Mouse (Mus musculus) spleen, adult 2 months (tissue): ENCODE data around the gene Arid1b. TPM values are rescaled to one million over a fixed set of nuclear protein-coding genes. Genes with fewer than 3 reads are reported as not detected.

Experiments used
- DNase-seq, 2 experiments: peaks; one replicate each; pipeline versions ENCODE4 v3.0.0 to v3.0.0-alpha.2; 2012 to 2021; ENCODE audit warnings: low spot score in 2 of 2, low read depth in 1 of 2
- H3K27ac ChIP-seq: fragments of 200-500 bp; 2 replicates; pipeline ENCODE4 v1.5.1; 2012; ENCODE audit warnings: low read length, inconsistent platforms; ENCODE audit not compliant: insufficient read depth
- H3K27me3 ChIP-seq: fragments of 200-500 bp; 2 replicates; pipeline ENCODE4 v1.6.1; 2012; ENCODE audit warnings: mild to moderate bottlenecking, moderate library complexity, low read length, inconsistent platforms; ENCODE audit not compliant: control insufficient read depth, insufficient read depth
- H3K36me3 ChIP-seq: fragments of 200-500 bp; 2 replicates; pipeline ENCODE4 v1.6.1; 2012; ENCODE audit warnings: mild to moderate bottlenecking, low read length, inconsistent platforms; ENCODE audit not compliant: control insufficient read depth, insufficient read depth
- H3K4me1 ChIP-seq: fragments of 200-500 bp; 2 replicates; pipeline ENCODE4 v1.6.1; 2011; ENCODE audit warnings: inconsistent platforms; ENCODE audit not compliant: control insufficient read depth, insufficient read depth, insufficient read length
- H3K4me3 ChIP-seq: fragments of 200-500 bp; 2 replicates; pipeline ENCODE4 v1.5.1; 2011; ENCODE audit warnings: mild to moderate bottlenecking, inconsistent platforms; ENCODE audit not compliant: insufficient read depth, insufficient read length; ENCODE audit errors: extremely low read depth
- CTCF ChIP-seq: fragments of 200-500 bp; IDR thresholded peaks from 2 replicates; pipeline ENCODE4 v1.5.1; 2011; ENCODE audit warnings: mild to moderate bottlenecking, inconsistent platforms; ENCODE audit not compliant: insufficient read depth, insufficient read length, insufficient replicate concordance; ENCODE audit errors: extremely low read depth
- POLR2A ChIP-seq: fragments of 200-500 bp; IDR thresholded peaks from 2 replicates; pipeline ENCODE4 v1.6.1; 2011; ENCODE audit warnings: low read depth, low read length, inconsistent platforms
- WGBS: fragments of 180-500 bp; shearing (Covaris S2); methylation state at CpG from one replicate; pipeline ENCODE4 v1.1.7; 2018; 5-methylcytosine and 5-hydroxymethylcytosine counted together
- polyA plus RNA-seq: library from polyadenylated mRNA; depleted of rRNA; stranded (reverse); fragments of >200 nt; gene quantifications from 2 replicates; pipeline ENCODE4 v1.2.3, GENCODE M21; 2012

Arid1b gene
- polyA plus RNA-seq, 1 experiment, result 53.5 TPM

DNA sequence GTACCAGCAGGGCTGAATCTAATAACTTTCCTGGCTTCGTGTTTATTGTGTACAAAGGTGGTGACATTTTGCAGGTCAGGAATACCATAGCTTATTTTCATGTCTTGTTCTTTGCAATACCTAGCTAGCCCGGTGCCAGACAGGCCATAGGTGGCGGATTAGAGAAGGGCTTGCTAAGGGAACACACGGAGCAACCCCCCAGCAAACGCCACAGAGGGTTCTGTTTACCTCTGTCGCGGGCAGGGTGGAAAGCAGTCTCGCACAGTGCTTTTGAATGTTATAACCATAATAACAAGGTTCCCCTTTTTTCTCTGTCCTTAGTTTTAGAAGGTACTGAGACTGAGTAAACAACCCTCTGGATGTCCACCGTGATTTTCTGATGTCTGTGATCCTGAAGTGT lies 83.9 kb downstream of the Arid1b start:
- Histone ChIP-seq H3K27me3 (no peaks in the 10 kb centered on the region), H3K4me3 (no peak overlapping the region), H3K27ac (peak overlapping the region; percentile 62), H3K36me3 (no peaks in the 10 kb centered on the region), H3K4me1 (peaks cover 27% of the 10 kb centered on the region)
- TF ChIP-seq CTCF (no peak), POLR2A (no peak)
- DNase-seq, result peak in 1 of 2 experiments; percentile 27
- WGBS, result 43% methylated on average over 9 of the region's 9 CpGs

DNA sequence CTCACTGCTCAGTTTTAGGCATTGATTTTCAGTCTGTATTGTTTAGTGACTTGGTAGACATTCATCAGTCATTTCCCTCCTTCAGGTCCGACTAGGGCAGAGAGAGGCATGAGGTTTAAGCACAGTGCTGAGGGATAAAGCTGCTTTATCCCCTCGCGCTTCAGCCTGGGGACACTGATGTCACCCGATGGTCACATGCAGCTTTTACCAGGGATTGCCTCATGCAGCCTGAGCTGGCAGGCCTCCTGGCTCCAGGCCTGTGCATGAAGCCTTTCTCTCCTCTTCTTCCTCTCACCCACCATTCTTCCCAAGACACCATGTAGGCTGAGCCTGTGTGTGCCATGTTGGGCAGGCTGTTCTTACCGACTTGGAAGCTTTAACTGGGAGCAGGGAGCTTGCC lies 84.4 kb downstream of the Arid1b start:
- no peaks in the 10 kb centered on the region for H3K36me3 ChIP-seq
- TF ChIP-seq POLR2A (no peak), CTCF (no peak)
- H3K27ac ChIP-seq, result peak overlapping the region; percentile 62
- H3K4me3 ChIP-seq, result no peak overlapping the region
- 80% methylated on average over 5 of the region's 5 CpGs for WGBS
- peaks cover 30% of the 10 kb centered on the region for H3K4me1 ChIP-seq
- no peaks in the 10 kb centered on the region for H3K27me3 ChIP-seq
- no peak for DNase-seq

DNA sequence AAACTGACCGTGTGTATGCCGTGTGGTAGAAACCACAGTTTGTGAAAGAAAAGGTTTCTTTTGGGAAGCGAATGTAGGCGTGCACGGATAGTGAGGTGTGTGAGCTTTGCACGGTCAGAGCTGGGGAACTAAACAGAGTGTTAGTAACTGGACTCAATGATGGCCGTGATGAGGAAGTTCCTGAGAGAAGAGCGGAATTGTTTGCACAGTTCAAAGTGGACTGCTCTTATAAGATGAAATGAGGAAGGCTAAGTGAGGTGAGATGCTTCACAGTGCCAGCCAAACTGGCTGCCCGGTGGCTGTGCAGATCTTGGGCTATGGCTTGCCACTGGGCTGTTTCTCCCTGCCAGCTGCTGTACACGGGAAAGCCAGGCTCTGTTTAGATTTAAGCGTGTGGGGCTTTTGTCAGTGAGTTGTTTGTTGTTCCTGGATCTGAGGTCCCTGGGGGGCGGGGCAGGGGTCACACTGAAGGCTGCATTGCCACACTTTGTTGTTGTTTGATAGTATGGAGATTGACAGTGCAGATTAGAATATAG lies 86.8 kb downstream of the Arid1b start:
- H3K4me1 ChIP-seq, result peaks cover 48% of the 10 kb centered on the region

DNA sequence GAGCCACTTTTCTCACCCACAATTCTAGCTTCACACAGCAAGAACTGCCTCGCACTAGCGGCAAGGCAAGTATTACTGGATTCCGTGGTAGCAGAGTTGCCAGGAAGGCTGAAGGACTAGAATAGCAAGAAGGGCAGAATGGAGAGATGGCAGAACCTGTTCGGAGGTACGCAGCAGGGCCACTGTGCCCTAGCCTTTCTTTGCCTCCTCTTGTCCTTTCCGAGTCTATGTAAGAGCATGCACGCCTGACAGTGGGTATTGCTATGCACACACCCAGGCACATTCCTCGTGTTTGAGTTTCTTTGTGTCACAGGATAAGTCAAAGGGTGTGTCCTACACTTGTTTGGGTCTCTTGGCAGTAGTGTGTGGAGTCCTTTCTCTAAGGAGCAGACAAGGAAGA lies 88.1 kb downstream of the Arid1b start:
- 90% methylated on average over 8 of the region's 8 CpGs for WGBS
- TF ChIP-seq POLR2A, result no peak
- TF ChIP-seq CTCF, result no peak
- DNase-seq, result no peak

More for the DNA sequence above, 86.8 kb downstream of the Arid1b start:
- no peaks in the 10 kb centered on the region for H3K36me3 ChIP-seq
- 46% methylated on average over 12 of the region's 12 CpGs for WGBS
- H3K4me3 ChIP-seq, result no peak overlapping the region
- H3K27me3 ChIP-seq, result no peaks in the 10 kb centered on the region
- no peak for DNase-seq
- 0 out of 2 replicates have a peak overlapping the region, but pooled peaks have one; percentile 1 for H3K27ac ChIP-seq
- TF ChIP-seq CTCF (no peak), POLR2A (no peak)

DNA sequence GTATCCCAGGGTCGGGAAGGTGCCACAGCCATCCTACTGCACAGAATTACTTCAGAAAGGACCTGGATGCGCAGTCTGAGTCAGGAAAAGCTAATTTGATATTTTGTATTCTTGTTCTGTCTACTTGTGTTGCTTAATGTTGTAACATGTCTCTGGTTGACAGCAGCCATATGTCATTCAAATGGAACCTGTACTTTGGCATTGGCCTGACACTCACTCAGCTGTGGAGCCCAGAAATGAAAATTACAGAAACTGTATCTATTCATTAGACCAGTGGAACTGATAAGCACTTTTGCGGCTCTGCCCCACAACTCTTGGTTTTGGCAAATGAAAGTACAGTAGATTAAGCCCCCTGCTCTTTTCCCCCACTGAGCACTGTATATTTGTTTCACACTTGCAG lies 89.4 kb downstream of the Arid1b start:
- no peaks in the 10 kb centered on the region for H3K27me3 ChIP-seq
- no peak for DNase-seq
- H3K4me1 ChIP-seq, result peaks cover 39% of the 10 kb centered on the region
- no peak overlapping the region for H3K4me3 ChIP-seq
- no peaks in the 10 kb centered on the region for H3K36me3 ChIP-seq
- WGBS, result 79% methylated on average over 3 of the region's 3 CpGs
- no peak for TF ChIP-seq POLR2A
- H3K27ac ChIP-seq, result no peak overlapping the region

More for the DNA sequence above, 88.1 kb downstream of the Arid1b start:
- Histone ChIP-seq H3K27me3 (no peaks in the 10 kb centered on the region), H3K4me1 (peaks cover 43% of the 10 kb centered on the region), H3K27ac (no peak overlapping the region), H3K36me3 (no peaks in the 10 kb centered on the region), H3K4me3 (no peak overlapping the region)

DNA sequence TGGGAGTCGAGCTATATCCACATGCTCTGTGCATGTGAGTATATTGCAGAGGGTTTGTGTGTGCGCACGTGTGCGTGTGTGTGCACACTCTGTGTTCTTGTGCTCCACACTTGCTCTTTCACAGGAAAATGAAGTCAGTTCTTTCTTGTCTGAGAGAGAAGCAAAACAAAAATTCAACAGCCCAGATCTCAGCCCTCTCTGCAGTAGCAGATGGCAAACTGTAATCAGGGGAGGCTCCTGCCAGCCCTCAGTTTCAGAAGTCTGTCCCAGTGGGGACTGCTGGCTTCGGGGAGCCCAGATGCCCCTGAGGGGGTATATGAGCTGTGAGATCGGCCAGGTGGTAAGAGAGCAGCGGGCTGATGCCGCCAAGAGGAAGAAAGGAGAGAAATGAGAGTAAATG lies 90.0 kb downstream of the Arid1b start:
- TF ChIP-seq CTCF (no peak), POLR2A (no peak)
- Histone ChIP-seq H3K36me3 (no peaks in the 10 kb centered on the region), H3K4me3 (no peak overlapping the region), H3K27me3 (no peaks in the 10 kb centered on the region), H3K27ac (peak overlapping the region; percentile 34), H3K4me1 (peaks cover 36% of the 10 kb centered on the region)
- DNase-seq, result peak in 1 of 2 experiments; percentile 35
- WGBS, result 34% methylated on average over 8 of the region's 8 CpGs

DNA sequence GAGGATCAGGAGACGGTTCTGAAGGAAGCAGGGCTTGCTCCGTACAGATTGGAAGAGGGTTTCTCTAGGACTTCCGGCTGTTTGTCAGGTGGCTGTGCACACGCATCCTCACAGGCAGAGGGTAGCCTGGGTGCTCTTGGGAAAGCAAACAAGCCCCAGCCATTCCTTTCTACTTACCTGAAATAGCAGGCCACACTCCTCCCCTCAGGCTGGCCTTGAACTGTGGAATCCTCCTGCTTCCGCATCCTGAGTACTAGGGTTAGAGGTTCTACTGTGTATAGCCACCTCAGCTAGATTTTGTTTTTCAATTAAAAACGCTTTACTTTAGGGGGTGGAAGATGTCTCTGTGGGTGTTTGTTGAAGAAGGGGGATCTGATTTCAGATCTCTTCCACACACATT lies 90.9 kb downstream of the Arid1b start:
- Histone ChIP-seq H3K4me3 (no peak overlapping the region), H3K36me3 (no peaks in the 10 kb centered on the region), H3K27me3 (no peaks in the 10 kb centered on the region), H3K27ac (peak overlapping the region; percentile 55; the same call in 1 of the 2 replicates), H3K4me1 (peaks cover 40% of the 10 kb centered on the region)
- WGBS, result 73% methylated on average over 6 of the region's 6 CpGs
- no peak for DNase-seq
- TF ChIP-seq CTCF (no peak), POLR2A (no peak)
